Mouse (Mus musculus): ENCODE results near the gene Igflr1. TPM values are rescaled to one million over a fixed set of nuclear protein-coding genes. Genes with fewer than 3 reads are reported as not detected.

The Igflr1 gene
- polyA plus RNA-seq, 1 experiment from 2014 or later: 4.1 TPM

DNA sequence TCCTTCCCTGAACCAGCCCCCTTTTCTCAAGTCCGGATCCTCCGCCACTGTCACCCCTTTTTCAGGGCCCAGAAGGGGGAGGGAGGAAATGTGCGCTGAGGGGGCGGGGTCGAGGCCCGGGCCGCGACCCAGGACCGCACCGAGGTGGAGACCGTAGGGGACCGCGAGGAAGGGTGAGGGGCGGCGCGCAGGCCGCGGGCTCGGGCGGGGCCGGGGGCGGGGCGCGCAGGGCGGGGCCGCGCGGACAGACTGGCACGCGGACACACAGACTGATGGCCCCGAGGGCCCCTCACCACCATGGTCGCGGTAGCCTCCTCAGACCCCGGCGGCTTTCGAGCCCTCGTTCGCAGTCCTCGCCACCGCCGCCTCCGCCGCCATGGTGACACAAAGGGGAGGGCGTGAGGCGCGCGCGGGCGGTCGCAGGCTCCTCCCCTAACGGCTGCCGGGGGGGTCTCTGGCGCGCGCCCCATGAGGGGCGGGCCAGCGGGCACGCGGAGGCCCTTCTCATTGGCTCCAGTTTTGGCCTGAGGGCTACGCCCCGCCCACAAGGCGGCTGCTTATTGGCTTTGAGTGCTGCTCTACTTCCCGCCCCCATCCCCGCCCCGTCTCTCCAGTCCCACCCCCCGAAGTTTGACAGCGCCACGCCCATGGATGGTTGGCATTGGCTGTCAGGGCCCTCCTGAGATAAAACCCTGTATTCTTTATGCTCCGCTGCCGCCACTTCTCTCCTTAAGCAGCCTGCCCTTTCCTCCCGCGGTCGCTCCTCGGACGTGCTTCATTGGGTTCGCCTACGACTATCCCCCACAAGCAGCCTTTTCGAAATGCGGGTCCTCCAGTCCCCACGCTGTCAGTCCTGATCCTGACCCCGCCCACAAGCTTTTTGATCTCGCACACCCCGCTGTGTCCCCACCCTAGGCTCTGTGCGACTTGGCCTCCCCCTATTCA, 30.3 kb upstream of the Igflr1 start, which contains the start of gene Arhgap33:
Arhgap33 (minus strand) TSS at position 428 of the 945 bp plus-strand sequence.
- peak within 1 kb of the TSS; percentile 76 for H3K4me3 ChIP-seq
- peaks cover 33% of the 10 kb centered on the region for H3K36me3 ChIP-seq
- H3K4me1 ChIP-seq: peaks cover 24% of the 10 kb centered on the region
- under 1% methylated on average over 50 of the region's 84 CpGs for WGBS
- peak within 1 kb of the TSS; percentile 90 for H3K27ac ChIP-seq
- DNase-seq (ENCODE audit: low spot score): peak; percentile 98
- H3K9me3 ChIP-seq: no peaks in the 10 kb centered on the region
- peaks cover 22% of the 10 kb centered on the region for H3K27me3 ChIP-seq (ENCODE audit: insufficient read depth, poor library complexity, severe bottlenecking)

DNA sequence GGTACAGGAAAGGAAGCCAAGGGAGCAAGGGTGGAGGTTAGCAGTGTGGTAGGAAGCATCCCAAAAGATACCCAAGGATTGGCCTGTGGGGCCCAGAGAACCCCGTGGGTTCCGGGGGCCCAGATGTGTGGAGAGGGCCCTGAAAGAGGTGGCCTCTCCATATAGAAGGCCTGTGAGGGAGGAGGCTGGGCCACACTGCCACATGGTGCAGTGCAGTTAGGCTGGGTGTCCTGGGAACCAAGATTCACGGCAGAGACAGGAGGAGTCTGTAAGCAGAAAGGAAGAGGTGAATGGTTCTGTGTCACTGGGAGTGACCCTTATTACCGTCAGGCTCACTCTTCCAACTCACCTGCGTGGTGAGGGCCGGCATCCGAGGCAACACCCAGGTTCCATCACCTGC, 24.7 kb upstream of the Igflr1 start:
- peaks cover under 1% of the 10 kb centered on the region; the same call in 1 of the 2 replicates for H3K4me1 ChIP-seq
- no peaks in the 10 kb centered on the region for H3K9me3 ChIP-seq
- H3K36me3 ChIP-seq: peaks cover 45% of the 10 kb centered on the region
- H3K4me3 ChIP-seq: no peak overlapping the region
- H3K27me3 ChIP-seq (ENCODE audit: insufficient read depth, poor library complexity, severe bottlenecking): no peaks in the 10 kb centered on the region
- no peak overlapping the region for H3K27ac ChIP-seq
- WGBS: 80% methylated on average over 7 of the region's 7 CpGs
- peak; percentile 47 for DNase-seq (ENCODE audit: low spot score)

DNA sequence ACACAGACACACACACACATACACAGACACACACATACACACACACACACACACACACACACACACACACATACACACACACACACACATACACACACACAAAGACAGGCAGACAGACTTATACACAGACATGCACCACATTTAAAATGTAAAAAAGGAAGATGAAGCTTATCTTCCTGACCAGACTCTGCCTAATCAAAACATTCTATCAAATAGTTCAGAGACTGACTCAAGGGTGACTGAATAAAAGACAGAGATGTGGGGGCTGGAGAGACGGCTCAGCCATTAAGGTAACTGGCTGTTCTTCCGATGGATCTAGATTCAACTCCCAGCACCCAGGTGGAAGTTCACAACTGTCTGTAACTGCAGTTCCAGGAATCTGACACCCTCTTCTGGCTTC, 20.9 kb upstream of the Igflr1 start:
- peaks cover 61% of the 10 kb centered on the region for H3K36me3 ChIP-seq
- no peak overlapping the region for H3K27ac ChIP-seq
- H3K27me3 ChIP-seq (ENCODE audit: insufficient read depth, poor library complexity, severe bottlenecking): no peaks in the 10 kb centered on the region
- no peak overlapping the region for H3K4me3 ChIP-seq
- H3K9me3 ChIP-seq: no peaks in the 10 kb centered on the region
- 87% methylated on average over 2 of the region's 2 CpGs for WGBS
- H3K4me1 ChIP-seq: no peaks in the 10 kb centered on the region
- DNase-seq (ENCODE audit: low spot score): no peak

DNA sequence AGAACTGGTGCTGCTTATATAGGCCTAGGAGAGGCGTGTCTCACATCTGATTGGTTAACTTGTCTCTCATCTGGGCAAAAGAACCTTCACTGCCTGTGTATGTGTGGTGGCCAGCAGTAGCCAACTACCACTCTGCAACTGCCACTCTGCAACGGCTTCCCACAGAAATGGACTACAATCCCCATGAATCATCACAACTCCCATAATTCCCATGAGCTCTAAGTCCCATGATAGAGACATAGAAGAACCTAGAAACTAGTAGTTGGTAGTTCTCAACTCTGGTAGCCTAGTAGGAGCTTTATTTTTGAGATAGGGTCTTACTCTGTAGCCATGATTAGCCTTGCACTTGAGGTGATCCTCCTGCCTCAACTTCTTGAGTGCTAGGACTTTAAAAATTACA, 15.3 kb upstream of the Igflr1 start:
- Histone ChIP-seq H3K36me3 (peaks cover 34% of the 10 kb centered on the region), H3K4me1 (peaks cover 17% of the 10 kb centered on the region), H3K4me3 (no peak overlapping the region), H3K27me3 (ENCODE audit: insufficient read depth, poor library complexity, severe bottlenecking) (no peaks in the 10 kb centered on the region), H3K9me3 (no peaks in the 10 kb centered on the region), H3K27ac (no peak overlapping the region)
- WGBS: 90% methylated on average over 2 of the region's 2 CpGs
- DNase-seq (ENCODE audit: low spot score): no peak

DNA sequence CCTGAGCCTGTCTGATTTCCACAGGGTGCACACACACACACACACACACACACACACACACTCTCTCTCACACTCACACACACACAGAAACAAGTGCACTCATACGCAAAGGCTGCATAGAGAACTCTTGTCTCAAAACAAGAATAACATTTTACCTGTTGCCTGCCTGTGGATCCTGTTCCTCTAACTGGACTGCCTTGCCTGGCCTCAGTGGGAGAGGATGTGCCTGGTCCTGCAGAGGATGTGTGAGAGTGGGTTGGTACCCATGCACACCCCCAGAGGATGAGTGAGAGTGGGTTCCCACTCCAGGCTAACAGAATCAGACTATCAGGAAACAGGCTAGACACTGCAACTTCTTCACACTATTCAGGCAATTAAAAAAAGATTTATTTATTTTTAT, 14.6 kb upstream of the Igflr1 start:
- H3K4me1 ChIP-seq: peaks cover 17% of the 10 kb centered on the region
- no peak overlapping the region for H3K4me3 ChIP-seq
- H3K27ac ChIP-seq: no peak overlapping the region
- WGBS: 100% methylated on average over 1 of the region's 1 CpGs
- no peaks in the 10 kb centered on the region for H3K27me3 ChIP-seq (ENCODE audit: insufficient read depth, poor library complexity, severe bottlenecking)
- no peak for DNase-seq (ENCODE audit: low spot score)
- no peaks in the 10 kb centered on the region for H3K9me3 ChIP-seq
- peaks cover 37% of the 10 kb centered on the region for H3K36me3 ChIP-seq

DNA sequence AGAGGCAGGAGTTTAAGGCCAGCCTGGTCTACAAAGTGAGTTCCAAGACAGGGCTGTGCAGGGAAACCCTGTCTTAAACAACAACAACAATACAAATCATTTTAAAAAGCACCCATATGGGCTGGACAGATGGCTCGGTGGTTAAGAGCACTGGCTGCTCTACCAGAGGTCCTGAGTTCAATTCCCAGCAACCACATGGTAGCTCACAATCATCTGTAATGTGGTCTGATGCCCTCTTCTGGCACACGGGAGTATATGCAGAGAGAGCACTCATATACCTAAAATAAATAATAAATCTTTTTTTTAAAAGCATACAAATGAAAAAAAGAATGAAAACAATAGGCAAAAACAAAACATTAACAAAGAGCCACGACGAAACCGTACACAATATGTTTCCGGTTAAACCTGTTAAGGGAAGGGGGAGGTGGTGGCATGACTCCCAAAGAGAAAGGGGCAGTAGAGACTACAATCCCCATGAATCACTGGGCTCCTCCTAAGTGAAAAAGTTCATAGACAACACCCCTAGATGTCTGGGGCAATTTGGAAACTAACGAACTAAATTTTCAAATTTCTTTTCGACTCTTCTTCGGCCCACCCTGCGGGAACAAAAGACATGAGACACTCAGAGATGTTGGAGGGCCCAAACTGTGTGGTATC, 13.7 kb upstream of the Igflr1 start:
- Histone ChIP-seq H3K27ac (peak overlapping the region; percentile 97), H3K4me1 (peaks cover 17% of the 10 kb centered on the region), H3K36me3 (peaks cover 39% of the 10 kb centered on the region), H3K4me3 (peak overlapping the region; percentile 75), H3K9me3 (no peaks in the 10 kb centered on the region), H3K27me3 (ENCODE audit: insufficient read depth, poor library complexity, severe bottlenecking) (no peaks in the 10 kb centered on the region)
- no peak for DNase-seq (ENCODE audit: low spot score)
- 2% methylated on average over 10 of the region's 10 CpGs for WGBS

DNA sequence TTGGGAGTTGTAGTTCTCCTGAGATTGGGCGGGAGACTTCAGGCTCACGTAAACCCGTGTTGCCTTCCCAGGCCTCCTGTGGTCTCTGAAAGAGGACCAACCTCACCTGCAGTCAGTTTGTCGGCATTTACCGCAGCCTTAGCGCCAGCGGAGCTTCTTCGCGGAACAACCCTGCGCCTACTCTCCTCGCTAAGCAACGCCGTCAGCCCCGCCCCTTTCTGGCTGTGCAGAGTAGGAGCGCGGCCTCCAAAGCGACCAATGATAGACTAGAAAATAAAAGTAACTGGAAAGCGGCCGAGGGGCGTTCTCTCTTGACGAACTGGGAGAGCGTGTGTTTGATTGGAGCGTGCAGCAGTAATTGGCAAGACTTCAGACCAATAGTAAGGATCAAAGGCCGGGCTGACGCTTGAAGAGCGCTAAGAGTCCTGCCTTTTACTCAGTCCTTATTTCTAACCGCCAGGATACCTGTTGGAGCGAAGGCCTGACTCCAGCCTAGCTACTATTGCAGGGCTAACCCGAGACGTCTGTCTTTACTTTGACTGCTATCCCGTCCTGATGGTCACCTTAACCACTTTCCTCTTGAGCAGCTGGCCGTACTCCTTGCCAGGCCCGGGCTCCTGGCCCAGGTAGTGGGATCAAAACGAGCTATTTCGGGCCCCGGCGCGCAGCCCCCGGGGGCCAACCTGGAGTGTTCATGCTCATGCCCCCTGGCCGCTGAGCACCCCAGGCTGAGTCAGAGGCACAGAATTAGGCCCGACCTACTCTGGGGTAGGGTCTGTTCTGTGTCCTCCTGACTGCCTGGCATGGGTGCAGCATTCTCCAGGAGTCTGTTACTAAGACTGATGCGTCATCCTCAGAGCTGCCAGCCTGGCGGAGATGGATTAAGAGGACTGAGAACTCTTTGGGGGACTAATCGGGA, 12.9 kb upstream of the Igflr1 start, which contains the start of the genes Hspb6 and Proser3:
Hspb6 (plus strand) TSS at position 77 of the 919 bp plus-strand sequence.
Proser3 (minus strand) TSS at position 198 of the 919 bp plus-strand sequence.
- H3K27ac ChIP-seq: peak within 1 kb of the TSS; percentile 97
- H3K4me1 ChIP-seq: peaks cover 17% of the 10 kb centered on the region
- H3K36me3 ChIP-seq: peaks cover 44% of the 10 kb centered on the region
- DNase-seq (ENCODE audit: low spot score): peak; percentile 99
- WGBS: under 1% methylated on average over 44 of the region's 44 CpGs
- H3K4me3 ChIP-seq: peak within 1 kb of the TSS; percentile 75
- no peaks in the 10 kb centered on the region for H3K27me3 ChIP-seq (ENCODE audit: insufficient read depth, poor library complexity, severe bottlenecking)
- H3K9me3 ChIP-seq: no peaks in the 10 kb centered on the region

DNA sequence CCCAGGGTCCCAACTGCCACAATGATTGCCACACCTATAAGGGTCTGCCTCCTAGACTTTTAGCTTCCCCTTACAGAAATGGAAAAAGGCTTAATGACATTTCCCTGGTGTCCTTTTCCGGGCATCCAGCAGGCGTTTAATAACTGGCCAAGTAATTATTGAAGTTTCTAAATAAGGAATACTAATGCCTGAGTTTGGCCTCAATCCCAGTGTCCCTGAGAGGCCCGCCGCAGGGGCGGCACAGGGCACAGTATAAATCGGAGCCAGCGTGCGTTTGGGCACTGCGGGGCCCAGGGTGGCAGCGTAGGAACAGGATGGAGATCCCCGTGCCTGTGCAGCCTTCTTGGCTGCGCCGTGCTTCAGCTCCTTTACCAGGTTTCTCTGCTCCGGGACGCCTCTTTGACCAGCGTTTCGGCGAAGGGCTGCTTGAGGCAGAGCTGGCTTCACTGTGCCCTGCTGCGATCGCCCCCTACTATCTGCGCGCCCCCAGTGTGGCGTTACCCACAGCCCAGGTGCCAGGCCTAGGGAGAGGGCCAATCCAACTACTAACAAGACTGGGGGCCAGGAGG, 12.1 kb upstream of the Igflr1 start:
- Histone ChIP-seq H3K27ac (peak overlapping the region; percentile 97), H3K4me1 (peaks cover 22% of the 10 kb centered on the region), H3K36me3 (peaks cover 44% of the 10 kb centered on the region), H3K27me3 (ENCODE audit: insufficient read depth, poor library complexity, severe bottlenecking) (no peaks in the 10 kb centered on the region), H3K4me3 (peak overlapping the region; percentile 75), H3K9me3 (no peaks in the 10 kb centered on the region)
- no peak for DNase-seq (ENCODE audit: low spot score)
- 5% methylated on average over 23 of the region's 23 CpGs for WGBS

DNA sequence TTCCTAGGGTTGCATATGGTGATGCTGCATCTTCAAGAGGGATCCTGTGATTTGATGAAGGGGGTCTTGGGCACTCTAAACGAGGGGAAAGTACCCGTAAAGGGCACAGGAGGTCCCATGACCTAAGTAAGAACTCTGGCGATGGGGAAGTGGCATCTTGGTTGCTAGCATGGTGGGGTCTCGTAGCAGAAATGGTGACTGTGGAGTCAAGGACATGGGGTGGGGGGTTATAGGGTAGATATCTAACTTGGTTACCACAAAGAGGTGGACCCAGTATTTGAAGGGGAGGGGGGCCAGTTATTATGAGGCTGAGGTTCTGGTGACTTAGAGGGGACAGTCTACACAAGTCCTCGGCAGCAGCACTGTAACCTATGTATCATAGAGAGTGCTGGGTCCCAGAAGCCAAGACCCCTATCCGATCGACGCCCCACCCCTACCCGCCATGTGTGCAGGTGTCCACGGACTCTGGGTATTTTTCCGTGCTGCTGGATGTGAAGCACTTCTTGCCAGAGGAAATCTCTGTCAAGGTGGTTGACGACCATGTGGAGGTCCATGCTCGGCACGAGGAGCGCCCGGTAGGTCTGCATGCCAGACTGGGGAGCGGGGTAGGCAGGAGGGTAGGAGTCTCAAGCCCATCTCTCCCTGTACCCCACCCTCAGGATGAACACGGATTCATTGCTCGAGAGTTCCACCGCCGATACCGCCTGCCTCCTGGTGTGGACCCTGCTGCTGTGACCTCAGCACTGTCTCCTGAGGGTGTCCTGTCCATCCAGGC, 11.2 kb upstream of the Igflr1 start:
- Histone ChIP-seq H3K36me3 (peaks cover 39% of the 10 kb centered on the region), H3K4me3 (peak overlapping the region; percentile 75)

DNA sequence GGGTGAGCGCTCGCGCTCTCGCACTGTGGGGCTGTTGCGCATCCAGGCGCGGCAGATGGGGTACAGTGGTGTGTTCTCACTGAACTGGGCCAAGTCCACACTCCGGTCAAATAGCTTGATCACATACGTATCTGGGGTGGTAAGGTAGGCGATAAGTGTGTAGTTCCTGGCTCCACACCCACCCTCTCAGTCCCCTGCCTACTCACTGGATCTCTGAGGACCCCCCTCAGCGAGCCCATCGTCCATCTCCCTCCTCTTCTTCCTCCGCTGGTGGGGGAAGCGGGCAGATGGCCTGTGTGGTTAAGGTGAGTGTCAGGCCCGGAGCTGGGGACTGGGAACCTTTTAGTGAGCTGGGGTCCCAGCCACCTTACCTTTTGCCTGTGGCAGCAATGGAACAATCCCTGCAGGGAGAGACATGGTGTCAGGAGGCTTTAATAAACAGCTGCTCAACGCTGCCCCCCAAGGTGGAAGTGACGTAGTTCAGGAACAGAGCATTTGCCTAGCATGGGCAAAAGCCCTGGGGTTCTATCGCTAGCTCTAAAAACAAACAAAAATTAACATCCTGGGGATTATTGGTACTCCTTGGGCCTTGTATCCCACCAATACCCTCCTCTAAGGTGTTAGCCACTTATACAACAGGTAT, 8.2 kb upstream of the Igflr1 start:
- DNase-seq (ENCODE audit: low spot score): no peak
- Histone ChIP-seq H3K9me3 (no peaks in the 10 kb centered on the region), H3K4me1 (peaks cover 32% of the 10 kb centered on the region), H3K27me3 (ENCODE audit: insufficient read depth, poor library complexity, severe bottlenecking) (no peaks in the 10 kb centered on the region), H3K4me3 (no peak overlapping the region), H3K36me3 (peaks cover 42% of the 10 kb centered on the region), H3K27ac (no peak overlapping the region)
- 91% methylated on average over 18 of the region's 18 CpGs for WGBS

More for the DNA sequence above, 11.2 kb upstream of the Igflr1 start:
- peaks cover 31% of the 10 kb centered on the region for H3K4me1 ChIP-seq
- WGBS: 85% methylated on average over 22 of the region's 22 CpGs
- no peaks in the 10 kb centered on the region for H3K9me3 ChIP-seq
- H3K27me3 ChIP-seq (ENCODE audit: insufficient read depth, poor library complexity, severe bottlenecking): no peaks in the 10 kb centered on the region
- DNase-seq (ENCODE audit: low spot score): no peak
- H3K27ac ChIP-seq: peak overlapping the region; percentile 97; the same call in 1 of the 2 replicates

DNA sequence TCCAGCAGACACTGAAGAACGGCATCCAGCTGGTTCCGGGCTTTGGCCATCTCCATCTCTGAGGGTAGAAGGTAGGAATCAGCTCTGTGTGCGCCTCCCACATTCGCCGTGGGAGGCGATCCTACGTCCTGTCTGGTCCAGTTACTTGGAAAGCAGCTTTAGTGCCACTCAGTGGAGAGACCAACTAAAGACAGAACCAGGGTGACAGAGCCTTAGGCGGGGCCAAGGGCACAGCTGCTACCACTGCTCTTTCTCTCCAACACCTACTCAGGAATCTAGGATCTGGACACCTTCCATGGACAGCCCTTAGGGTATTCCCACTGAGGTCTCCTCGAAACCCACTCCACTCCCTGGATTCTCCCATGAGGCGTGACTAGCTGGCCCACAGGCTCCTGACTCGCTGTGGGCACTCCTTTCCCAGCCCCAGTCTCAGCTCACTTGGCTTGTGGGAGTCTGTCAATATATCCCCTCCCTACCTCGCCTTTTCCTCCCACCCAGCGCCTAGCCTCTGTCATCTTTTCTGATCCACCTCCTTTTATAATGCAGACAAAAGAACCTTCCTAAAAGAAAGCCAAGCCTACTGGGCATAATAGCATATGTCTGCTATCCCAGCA, 7.2 kb upstream of the Igflr1 start:
- H3K36me3 ChIP-seq: peaks cover 42% of the 10 kb centered on the region
- H3K27ac ChIP-seq: no peak overlapping the region
- no peaks in the 10 kb centered on the region for H3K27me3 ChIP-seq (ENCODE audit: insufficient read depth, poor library complexity, severe bottlenecking)
- H3K4me1 ChIP-seq: peaks cover 27% of the 10 kb centered on the region
- H3K4me3 ChIP-seq: peak overlapping the region; percentile 72; the same call in 1 of the 2 replicates
- no peak for DNase-seq (ENCODE audit: low spot score)
- no peaks in the 10 kb centered on the region for H3K9me3 ChIP-seq
- 91% methylated on average over 13 of the region's 13 CpGs for WGBS
